Mouse (Mus musculus): ENCODE measurements at regions not wholly inside any gene's neighbourhood (a gene's known extent, or its start where the extent isn't known, plus 50 kb on each side); places are given as distances from the start of the nearest gene placed in this dataset.

DNA sequence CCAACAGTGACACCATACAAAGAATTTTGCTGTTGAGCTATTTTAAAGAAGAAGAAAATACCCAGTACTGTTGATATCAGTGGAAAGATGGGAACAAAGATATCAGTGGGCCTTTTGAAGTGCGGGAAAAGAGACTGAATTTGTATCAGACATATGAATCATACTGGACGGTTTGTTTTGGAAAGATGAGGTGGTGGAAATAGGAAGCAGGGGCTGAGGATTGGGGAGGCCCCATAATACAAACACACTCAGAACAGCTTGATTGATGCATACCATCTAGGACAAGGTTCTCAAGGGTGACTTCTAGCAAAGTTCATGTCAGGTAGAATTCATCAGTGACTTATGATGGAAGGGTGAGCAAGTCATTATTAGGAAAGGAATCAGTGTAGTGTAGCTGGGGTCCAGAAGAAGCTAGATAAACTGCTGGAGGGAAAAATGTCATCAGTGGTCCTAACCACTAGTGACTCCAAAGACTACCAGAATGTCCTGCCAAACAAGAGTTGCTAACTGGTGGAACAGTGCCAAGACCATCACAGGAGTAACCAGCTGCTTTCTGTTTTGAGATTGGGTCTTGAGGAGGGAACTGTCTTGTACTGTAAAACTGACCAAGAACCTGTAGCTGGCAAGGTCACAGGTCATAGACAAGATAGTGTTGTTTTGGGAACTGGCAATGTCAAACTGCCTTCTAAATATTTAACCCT, 176.0 kb upstream of the Zc3h12c start:
- Histone ChIP-seq H3K4me2 (ENCODE audit: low read depth, severe bottlenecking) (no peak overlapping the region), H3K9me3 (ENCODE audit: control insufficient read depth, low read length) (no peaks in the 10 kb centered on the region), H3K36me3 (ENCODE audit: control insufficient read depth, insufficient read depth, low read length) (no peaks in the 10 kb centered on the region), H3K27ac (replicated peaks; ENCODE audit: low read depth, low read length) (no peak overlapping the region), H3K4me1 (ENCODE audit: control insufficient read depth, insufficient read depth, low read length) (no peaks in the 10 kb centered on the region), H3K27me3 (ENCODE audit: control insufficient read depth, insufficient read depth, low read length) (no peaks in the 10 kb centered on the region), H3K9ac (ENCODE audit: low read length) (no peak overlapping the region), H3K4me3 (ENCODE audit: low read depth, low read length) (no peak overlapping the region)
- ATAC-seq (ENCODE audit: insufficient number of reproducible peaks, low FRiP score, low TSS enrichment, low read depth), result no peak
- DNase-seq (ENCODE audit: low spot score), result no peak
- WGBS, result 69% methylated on average over 2 of the region's 2 CpGs

- ATAC-seq (ENCODE audit: insufficient number of reproducible peaks, low FRiP score, low TSS enrichment, low read depth), result no peak
These were observed 172.7 kb upstream of the Zc3h12c start for GRCm38 (mm10) chr9:52341029-52341428.

DNA sequence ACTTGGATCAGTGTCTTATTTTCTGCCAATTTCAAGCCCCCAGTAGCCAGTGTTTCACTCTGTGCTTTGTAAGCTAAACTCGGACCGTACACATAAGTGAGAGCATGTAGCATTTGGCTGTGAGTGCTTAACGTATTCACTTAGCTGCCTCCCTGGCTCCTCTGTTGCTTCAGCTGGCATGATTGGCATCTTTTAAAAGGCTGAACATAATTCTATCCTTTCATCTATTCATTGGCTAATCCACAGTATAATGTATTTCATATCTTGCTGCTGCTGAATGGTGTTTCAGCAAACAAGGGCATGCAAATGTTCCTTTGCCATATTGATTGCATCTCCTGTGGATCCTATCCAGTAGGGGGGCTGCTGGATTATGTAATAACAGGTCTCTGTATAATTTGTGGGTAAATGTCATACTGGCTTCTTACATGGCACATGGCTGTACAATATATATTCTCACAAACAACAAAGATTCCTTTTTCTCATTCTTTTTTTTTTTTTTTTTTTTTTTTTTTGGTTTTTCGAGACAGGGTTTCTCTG, 169.5 kb upstream of the Zc3h12c start:
- Histone ChIP-seq H3K4me3 (ENCODE audit: low read depth, low read length) (no peak overlapping the region), H3K4me2 (ENCODE audit: low read depth, severe bottlenecking) (no peak overlapping the region), H3K4me1 (ENCODE audit: control insufficient read depth, insufficient read depth, low read length) (no peaks in the 10 kb centered on the region), H3K36me3 (ENCODE audit: control insufficient read depth, insufficient read depth, low read length) (no peaks in the 10 kb centered on the region), H3K9me3 (ENCODE audit: control insufficient read depth, low read length) (no peaks in the 10 kb centered on the region), H3K27ac (replicated peaks; ENCODE audit: low read depth, low read length) (no peak overlapping the region), H3K27me3 (ENCODE audit: control insufficient read depth, insufficient read depth, low read length) (no peaks in the 10 kb centered on the region), H3K9ac (ENCODE audit: low read length) (no peak overlapping the region)
- DNase-seq (ENCODE audit: low spot score), result no peak
- 79% methylated on average over 4 of the region's 4 CpGs for WGBS
- ATAC-seq (ENCODE audit: insufficient number of reproducible peaks, low FRiP score, low TSS enrichment, low read depth), result no peak

More at GRCm38 (mm10) chr9:52341029-52341428, 172.7 kb upstream of the Zc3h12c start:
- Histone ChIP-seq H3K36me3 (ENCODE audit: control insufficient read depth, insufficient read depth, low read length) (no peaks in the 10 kb centered on the region), H3K4me1 (ENCODE audit: control insufficient read depth, insufficient read depth, low read length) (no peaks in the 10 kb centered on the region), H3K9ac (ENCODE audit: low read length) (no peak overlapping the region), H3K27ac (replicated peaks; ENCODE audit: low read depth, low read length) (no peak overlapping the region), H3K4me3 (ENCODE audit: low read depth, low read length) (no peak overlapping the region), H3K9me3 (ENCODE audit: control insufficient read depth, low read length) (no peaks in the 10 kb centered on the region), H3K27me3 (ENCODE audit: control insufficient read depth, insufficient read depth, low read length) (no peaks in the 10 kb centered on the region), H3K4me2 (ENCODE audit: low read depth, severe bottlenecking) (no peak overlapping the region)
- no peak for DNase-seq (ENCODE audit: low spot score)
- WGBS, result 76% methylated on average over 2 of the region's 2 CpGs

GRCm38 (mm10) chr9:52334767-52335166, 166.4 kb upstream of the Zc3h12c start:
- DNase-seq (ENCODE audit: low spot score), result no peak

DNA sequence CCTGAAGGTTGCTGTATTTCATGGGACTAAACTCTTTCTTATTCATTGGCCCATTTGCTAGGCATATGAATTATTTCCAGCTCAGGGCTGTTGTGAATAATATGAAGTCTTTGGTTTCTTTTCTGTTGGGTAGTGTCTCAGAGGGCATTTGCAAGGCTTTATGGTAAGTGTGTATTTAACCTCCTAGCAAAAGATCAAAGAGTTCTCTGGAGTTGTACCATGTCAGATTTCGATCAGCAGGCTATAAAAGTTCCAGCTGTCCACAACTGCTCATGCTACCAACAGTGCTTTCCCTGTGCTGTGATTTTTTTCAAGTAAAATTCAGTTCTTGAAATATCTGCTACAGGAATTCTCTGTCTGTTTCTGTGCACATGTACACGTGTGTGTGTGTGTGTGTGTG, 165.5 kb upstream of the Zc3h12c start:
- Histone ChIP-seq H3K4me2 (ENCODE audit: low read depth, severe bottlenecking) (no peak overlapping the region), H3K27me3 (ENCODE audit: control insufficient read depth, insufficient read depth, low read length) (no peaks in the 10 kb centered on the region), H3K27ac (replicated peaks; ENCODE audit: low read depth, low read length) (no peak overlapping the region), H3K36me3 (ENCODE audit: control insufficient read depth, insufficient read depth, low read length) (no peaks in the 10 kb centered on the region), H3K9ac (ENCODE audit: low read length) (no peak overlapping the region), H3K4me1 (ENCODE audit: control insufficient read depth, insufficient read depth, low read length) (no peaks in the 10 kb centered on the region), H3K9me3 (ENCODE audit: control insufficient read depth, low read length) (no peaks in the 10 kb centered on the region), H3K4me3 (ENCODE audit: low read depth, low read length) (no peak overlapping the region)
- DNase-seq (ENCODE audit: low spot score) (peak; percentile 21), ATAC-seq (ENCODE audit: insufficient number of reproducible peaks, low FRiP score, low TSS enrichment, low read depth) (no peak)
- WGBS, result 30% methylated on average over 2 of the region's 2 CpGs

More at GRCm38 (mm10) chr9:52334767-52335166, 166.4 kb upstream of the Zc3h12c start:
- no peak overlapping the region for H3K4me2 ChIP-seq (ENCODE audit: low read depth, severe bottlenecking)
- no peak overlapping the region for H3K9ac ChIP-seq (ENCODE audit: low read length)
- H3K9me3 ChIP-seq (ENCODE audit: control insufficient read depth, low read length), result no peaks in the 10 kb centered on the region
- no peaks in the 10 kb centered on the region for H3K27me3 ChIP-seq (ENCODE audit: control insufficient read depth, insufficient read depth, low read length)
- no peak overlapping the region for H3K4me3 ChIP-seq (ENCODE audit: low read depth, low read length)
- H3K4me1 ChIP-seq (ENCODE audit: control insufficient read depth, insufficient read depth, low read length), result no peaks in the 10 kb centered on the region
- ATAC-seq (ENCODE audit: insufficient number of reproducible peaks, low FRiP score, low TSS enrichment, low read depth), result no peak
- H3K27ac ChIP-seq (replicated peaks; ENCODE audit: low read depth, low read length), result no peak overlapping the region
- WGBS, result 88% methylated on average over 3 of the region's 3 CpGs
- H3K36me3 ChIP-seq (ENCODE audit: control insufficient read depth, insufficient read depth, low read length), result no peaks in the 10 kb centered on the region

- Histone ChIP-seq H3K9me3 (ENCODE audit: control insufficient read depth, low read length) (no peaks in the 10 kb centered on the region), H3K4me2 (ENCODE audit: low read depth, severe bottlenecking) (no peak overlapping the region), H3K9ac (ENCODE audit: low read length) (no peak overlapping the region), H3K4me1 (ENCODE audit: control insufficient read depth, insufficient read depth, low read length) (no peaks in the 10 kb centered on the region), H3K27me3 (ENCODE audit: control insufficient read depth, insufficient read depth, low read length) (no peaks in the 10 kb centered on the region), H3K4me3 (ENCODE audit: low read depth, low read length) (no peak overlapping the region), H3K27ac (replicated peaks; ENCODE audit: low read depth, low read length) (no peak overlapping the region), H3K36me3 (ENCODE audit: control insufficient read depth, insufficient read depth, low read length) (no peaks in the 10 kb centered on the region)
- WGBS, result 86% methylated on average over 1 of the region's 1 CpGs
- ATAC-seq (ENCODE audit: insufficient number of reproducible peaks, low FRiP score, low TSS enrichment, low read depth) (no peak), DNase-seq (ENCODE audit: low spot score) (no peak)
These were observed 163.4 kb upstream of the Zc3h12c start for GRCm38 (mm10) chr9:52331748-52332147.

DNA sequence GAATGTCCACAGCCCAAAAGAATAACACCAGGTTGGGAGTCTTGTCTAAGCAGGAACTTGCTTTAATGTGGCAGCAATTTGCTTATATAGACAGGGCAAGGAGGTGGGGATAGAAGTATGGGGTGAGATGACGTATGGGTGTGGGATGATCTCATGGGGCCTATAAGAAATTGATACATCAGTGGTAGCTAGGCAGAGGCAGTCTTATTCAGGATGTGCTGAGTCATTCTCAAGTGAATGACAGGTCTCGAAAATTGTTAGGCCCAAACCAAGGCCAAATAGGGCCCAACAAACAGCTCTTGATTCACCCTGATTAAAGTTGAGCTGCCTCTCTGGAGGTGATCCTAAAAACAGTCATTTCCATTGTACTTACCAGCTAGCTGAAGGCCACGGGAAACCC, 162.3 kb upstream of the Zc3h12c start:
- WGBS, result 94% methylated on average over 3 of the region's 3 CpGs

DNA sequence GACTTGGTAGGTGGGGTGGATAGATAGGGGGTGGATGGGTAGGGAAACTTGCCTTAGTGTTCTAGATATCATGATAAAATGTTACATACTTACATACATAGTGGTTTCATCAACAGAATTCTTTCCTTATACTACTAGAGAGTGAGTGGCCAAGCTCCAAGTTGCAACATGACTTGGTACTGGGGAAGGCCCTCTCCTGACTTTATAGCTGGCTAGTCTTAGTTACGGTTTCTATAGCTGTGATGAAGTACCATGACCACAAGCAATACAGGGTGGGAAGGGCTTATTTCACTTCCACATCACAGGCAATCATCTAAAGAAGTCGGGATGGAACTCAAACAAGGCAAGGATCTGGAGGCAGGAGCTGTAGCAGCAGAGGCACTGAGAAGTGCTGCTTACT, 156.0 kb upstream of the Zc3h12c start:
- Histone ChIP-seq H3K4me3 (ENCODE audit: low read depth, low read length) (no peak overlapping the region), H3K27ac (replicated peaks; ENCODE audit: low read depth, low read length) (no peak overlapping the region), H3K4me1 (ENCODE audit: control insufficient read depth, insufficient read depth, low read length) (no peaks in the 10 kb centered on the region), H3K9ac (ENCODE audit: low read length) (no peak overlapping the region), H3K4me2 (ENCODE audit: low read depth, severe bottlenecking) (no peak overlapping the region), H3K9me3 (ENCODE audit: control insufficient read depth, low read length) (no peaks in the 10 kb centered on the region), H3K36me3 (ENCODE audit: control insufficient read depth, insufficient read depth, low read length) (no peaks in the 10 kb centered on the region), H3K27me3 (ENCODE audit: control insufficient read depth, insufficient read depth, low read length) (no peaks in the 10 kb centered on the region)
- DNase-seq (ENCODE audit: low spot score) (no peak), ATAC-seq (ENCODE audit: insufficient number of reproducible peaks, low FRiP score, low TSS enrichment, low read depth) (no peak)
- WGBS, result 83% methylated on average over 2 of the region's 2 CpGs

More for the DNA sequence above, 162.3 kb upstream of the Zc3h12c start:
- Histone ChIP-seq H3K4me1 (ENCODE audit: control insufficient read depth, insufficient read depth, low read length) (no peaks in the 10 kb centered on the region), H3K9ac (ENCODE audit: low read length) (no peak overlapping the region), H3K9me3 (ENCODE audit: control insufficient read depth, low read length) (no peaks in the 10 kb centered on the region), H3K27me3 (ENCODE audit: control insufficient read depth, insufficient read depth, low read length) (no peaks in the 10 kb centered on the region), H3K27ac (replicated peaks; ENCODE audit: low read depth, low read length) (no peak overlapping the region), H3K4me2 (ENCODE audit: low read depth, severe bottlenecking) (no peak overlapping the region), H3K36me3 (ENCODE audit: control insufficient read depth, insufficient read depth, low read length) (no peaks in the 10 kb centered on the region), H3K4me3 (ENCODE audit: low read depth, low read length) (no peak overlapping the region)
- no peak for DNase-seq (ENCODE audit: low spot score)
- ATAC-seq (ENCODE audit: insufficient number of reproducible peaks, low FRiP score, low TSS enrichment, low read depth), result no peak

DNA sequence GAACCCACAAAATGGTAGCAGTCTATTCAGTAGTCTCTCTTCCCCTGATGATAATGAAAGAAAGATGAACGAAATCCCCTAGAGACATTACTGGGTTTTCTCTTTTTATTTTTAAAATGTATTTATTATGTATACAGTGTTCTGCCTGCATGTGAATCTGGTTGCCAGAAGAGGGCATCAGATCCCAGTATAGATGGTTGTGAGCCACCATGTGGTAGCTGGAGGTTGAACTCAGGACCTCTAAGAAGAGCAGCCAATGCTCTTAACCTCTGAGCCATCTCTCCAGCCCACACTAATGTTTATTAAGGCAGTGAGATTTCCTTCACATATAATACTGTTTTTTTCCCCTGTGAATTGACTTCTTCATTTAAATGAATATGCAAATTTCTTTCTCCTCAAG, 155.4 kb upstream of the Zc3h12c start:
- ATAC-seq (ENCODE audit: insufficient number of reproducible peaks, low FRiP score, low TSS enrichment, low read depth), result no peak
- H3K4me2 ChIP-seq (ENCODE audit: low read depth, severe bottlenecking), result no peak overlapping the region
- no peak for DNase-seq (ENCODE audit: low spot score)
- no peak overlapping the region for H3K27ac ChIP-seq (replicated peaks; ENCODE audit: low read depth, low read length)
- no peaks in the 10 kb centered on the region for H3K36me3 ChIP-seq (ENCODE audit: control insufficient read depth, insufficient read depth, low read length)
- 82% methylated on average over 1 of the region's 1 CpGs for WGBS
- H3K9ac ChIP-seq (ENCODE audit: low read length), result no peak overlapping the region
- no peaks in the 10 kb centered on the region for H3K9me3 ChIP-seq (ENCODE audit: control insufficient read depth, low read length)
- H3K27me3 ChIP-seq (ENCODE audit: control insufficient read depth, insufficient read depth, low read length), result no peaks in the 10 kb centered on the region
- no peak overlapping the region for H3K4me3 ChIP-seq (ENCODE audit: low read depth, low read length)
- no peaks in the 10 kb centered on the region for H3K4me1 ChIP-seq (ENCODE audit: control insufficient read depth, insufficient read depth, low read length)
